Mouse (Mus musculus) lung, adult 18-20 months (tissue): ENCODE measurements around the gene Map4k5.
A peak's percentile ranks its signal among the peaks of the same experiment; 100 is the strongest.

Experiments used
- DNase-seq, 2 experiments: peaks; one replicate each; pipeline ENCODE4 v3.0.0; 2022; ENCODE audit warnings: mixed read lengths in 2 of 2

Gene Map4k5

DNA sequence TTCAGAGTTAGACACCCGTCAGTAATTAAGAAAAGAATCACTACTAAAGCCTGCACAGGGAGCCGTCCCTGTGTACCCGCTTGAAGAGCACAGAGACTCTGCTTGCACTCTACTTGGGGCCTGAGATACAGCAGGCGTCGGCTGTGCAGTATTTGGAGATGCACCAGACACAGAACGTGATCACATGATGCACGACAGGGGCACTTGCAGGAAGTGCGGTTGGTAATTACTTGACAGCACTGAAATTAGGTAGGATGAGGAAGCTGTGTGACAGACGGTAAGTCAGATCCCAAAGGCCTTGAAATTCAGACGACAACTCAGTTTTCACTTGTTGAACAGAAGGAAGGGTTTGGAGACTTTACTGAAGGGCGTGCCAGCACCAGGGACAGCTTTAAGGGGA, 54.6 kb downstream of the Map4k5 start:
- DNase-seq, result no peak

- no peak for DNase-seq
Observed at GRCm38 (mm10) chr12:69833982-69834604, 58.9 kb downstream of the Map4k5 start.

GRCm38 (mm10) chr12:69831239-69831910, 61.6 kb downstream of the Map4k5 start:
- no peak for DNase-seq

GRCm38 (mm10) chr12:69828214-69828613, 64.8 kb downstream of the Map4k5 start:
- DNase-seq, result peak in 1 of 2 experiments; percentile 29

DNA sequence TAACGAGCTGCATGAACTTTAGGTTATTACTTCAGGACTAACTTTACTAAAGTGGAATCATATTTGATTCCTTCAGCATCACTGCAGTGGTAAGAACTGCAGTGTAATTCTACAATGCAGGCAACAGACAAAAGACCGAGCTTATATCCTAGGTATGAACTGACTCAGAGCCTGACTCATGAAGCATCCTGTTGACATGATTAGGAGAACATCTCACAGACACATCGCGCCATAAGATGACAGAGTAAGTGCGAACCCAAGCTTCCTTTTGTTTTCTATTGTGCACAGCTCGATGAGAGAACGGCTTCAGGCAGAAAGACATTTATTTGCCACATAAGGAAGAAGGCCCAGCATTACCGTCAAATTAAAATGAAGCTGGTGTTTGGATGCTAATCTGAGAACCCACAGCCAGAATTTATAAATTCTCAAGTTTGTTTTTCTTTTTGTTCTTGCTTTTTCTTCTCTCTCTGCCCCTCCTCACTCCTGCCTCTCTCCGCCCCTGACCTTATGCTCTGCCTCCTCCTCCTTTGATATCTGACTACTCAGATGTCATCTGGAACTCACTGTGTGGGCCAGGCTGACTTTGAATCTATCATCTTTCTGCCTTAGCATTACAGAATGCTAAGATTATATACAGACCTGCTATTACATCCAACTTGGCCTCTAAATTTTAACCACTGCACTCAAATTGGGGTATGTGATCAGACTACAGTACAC, 68.0 kb downstream of the Map4k5 start:
- no peak for DNase-seq

- peak; percentile 29 to 51 for DNase-seq
Observed at GRCm38 (mm10) chr12:69814272-69814671, 78.7 kb downstream of the Map4k5 start.

DNA sequence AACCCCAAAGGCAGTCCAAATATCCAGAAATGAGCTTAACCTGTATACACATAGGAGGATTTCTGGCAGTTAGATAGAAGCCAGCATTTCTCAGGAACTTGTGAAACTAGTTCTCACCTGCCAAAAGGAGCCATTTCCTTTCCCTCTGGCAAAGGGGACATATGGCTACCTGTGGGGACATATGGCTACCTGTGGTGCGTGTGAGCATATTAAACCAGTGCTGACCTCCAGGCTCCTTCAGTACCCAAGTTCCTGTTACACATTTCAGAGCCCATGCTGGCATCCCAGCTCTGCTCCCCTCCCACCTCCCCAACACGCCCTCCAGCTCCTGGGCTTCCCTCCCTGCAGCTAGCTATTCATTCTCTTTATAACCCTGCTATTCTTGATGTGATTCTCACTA, 79.4 kb downstream of the Map4k5 start:
- DNase-seq, result no peak

DNA sequence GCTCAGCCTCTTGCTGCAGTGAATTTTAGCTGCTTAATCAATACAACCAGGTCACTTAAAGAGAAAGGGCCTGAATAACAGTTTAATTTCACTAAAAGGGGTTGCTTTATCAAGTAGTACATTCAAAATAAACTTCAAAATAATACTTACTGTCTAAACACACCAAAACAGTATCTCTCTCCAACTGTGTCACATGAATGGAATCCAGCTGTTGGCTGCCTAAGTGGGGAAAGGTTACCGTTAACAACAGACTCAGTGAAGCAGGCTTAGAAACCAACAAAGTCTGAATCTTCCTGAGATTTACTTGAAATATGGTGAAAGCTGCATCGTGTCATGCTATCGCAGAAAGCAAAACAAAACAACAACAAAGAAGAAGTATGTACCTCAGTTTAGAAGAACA, 80.0 kb downstream of the Map4k5 start:
- peak in 1 of 2 experiments; percentile 13 for DNase-seq

DNA sequence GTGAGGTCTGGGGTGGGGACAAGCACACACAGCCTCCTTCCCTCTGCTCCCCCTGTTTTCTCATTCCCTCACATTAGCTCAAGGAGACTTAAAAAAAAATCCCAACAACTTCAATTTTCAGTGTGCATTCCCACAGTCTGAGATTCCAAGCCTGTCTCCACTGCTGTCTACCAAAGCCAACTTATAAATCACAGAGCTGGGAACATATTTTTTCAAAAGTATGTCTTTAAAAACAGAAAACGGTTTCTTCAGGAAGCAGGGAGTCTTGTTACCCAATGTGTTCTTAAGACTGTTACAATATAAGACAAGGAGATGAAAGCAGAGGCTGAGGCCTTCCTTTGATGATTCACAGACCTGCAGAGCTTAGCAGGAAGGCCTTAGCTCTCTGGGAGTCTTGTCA, 81.0 kb downstream of the Map4k5 start:
- no peak for DNase-seq

DNA sequence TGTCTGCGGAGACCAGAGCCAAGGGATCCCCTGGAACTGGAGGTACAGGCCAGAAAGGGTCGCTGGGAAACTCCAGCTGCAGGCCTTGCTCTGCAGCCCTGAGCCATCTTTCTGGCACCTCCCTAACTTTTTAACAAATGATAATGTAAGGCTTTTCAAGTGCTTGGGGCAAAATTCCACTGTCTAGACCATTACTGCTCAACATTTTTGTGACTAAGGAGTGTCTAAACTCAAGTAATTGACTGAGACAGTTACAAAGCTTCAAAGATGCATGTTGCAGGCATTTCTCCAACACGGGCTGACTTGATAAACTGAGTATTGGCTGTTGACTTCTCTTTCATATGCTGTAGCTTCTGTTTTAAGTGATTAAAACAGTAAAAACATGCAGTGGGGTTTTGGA, 83.6 kb downstream of the Map4k5 start:
- no peak for DNase-seq

GRCm38 (mm10) chr12:69807399-69807985, 85.5 kb downstream of the Map4k5 start:
- DNase-seq, result no peak

DNA sequence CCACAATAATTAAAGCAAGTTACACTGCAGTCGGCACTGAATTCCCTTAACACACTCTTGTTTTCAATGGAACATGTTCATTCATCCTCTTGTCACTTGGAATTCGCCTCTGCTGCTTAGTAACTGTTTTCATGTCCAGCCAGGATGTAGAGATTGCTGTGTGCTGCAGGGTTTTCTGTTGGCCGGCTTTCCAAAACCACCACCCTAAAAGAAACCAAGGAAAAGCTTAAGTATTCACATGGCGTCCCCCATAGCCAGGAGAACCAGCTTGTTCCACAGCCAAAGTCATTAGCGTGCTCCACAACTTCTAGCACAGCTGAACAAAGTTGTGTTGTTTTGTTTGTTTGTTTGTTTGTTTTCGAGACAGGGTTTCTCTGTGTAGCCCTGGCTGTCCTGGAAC, 87.9 kb downstream of the Map4k5 start:
- no peak for DNase-seq

DNA sequence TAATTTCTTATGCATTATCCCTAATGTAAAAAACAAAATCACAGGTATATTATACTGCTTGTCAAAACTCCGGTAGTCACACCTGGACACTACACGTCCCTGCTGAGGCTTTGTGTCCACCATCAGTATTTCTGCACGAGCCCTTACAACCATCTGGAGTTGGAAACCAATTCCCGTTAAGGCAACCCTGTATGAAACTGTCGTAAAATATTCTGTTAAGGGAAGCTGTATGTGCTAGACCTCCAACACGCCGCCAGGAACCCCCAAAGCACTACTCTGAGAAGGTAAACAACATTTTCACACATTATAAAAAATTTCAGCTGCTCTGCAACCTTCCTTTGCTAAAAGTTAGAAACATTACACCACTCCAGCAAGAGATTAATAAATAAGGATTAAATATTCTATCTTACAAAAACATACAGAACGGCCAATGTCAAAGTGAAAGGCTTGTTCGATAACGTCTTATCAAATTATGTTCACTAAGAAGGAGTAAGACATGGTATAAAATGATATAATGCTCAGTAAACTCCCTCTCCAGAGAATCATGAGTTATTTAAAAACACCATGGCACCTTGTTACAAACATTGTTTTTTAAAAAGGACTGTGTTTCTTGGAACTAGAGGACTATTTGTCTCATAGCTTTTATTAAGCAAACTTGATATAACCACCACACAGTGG, 88.5 kb downstream of the Map4k5 start:
- no peak for DNase-seq

- no peak for DNase-seq
Observed at GRCm38 (mm10) chr12:69803196-69803595, 89.8 kb downstream of the Map4k5 start.

GRCm38 (mm10) chr12:69800586-69800985, 92.4 kb downstream of the Map4k5 start:
- DNase-seq, result no peak

DNA sequence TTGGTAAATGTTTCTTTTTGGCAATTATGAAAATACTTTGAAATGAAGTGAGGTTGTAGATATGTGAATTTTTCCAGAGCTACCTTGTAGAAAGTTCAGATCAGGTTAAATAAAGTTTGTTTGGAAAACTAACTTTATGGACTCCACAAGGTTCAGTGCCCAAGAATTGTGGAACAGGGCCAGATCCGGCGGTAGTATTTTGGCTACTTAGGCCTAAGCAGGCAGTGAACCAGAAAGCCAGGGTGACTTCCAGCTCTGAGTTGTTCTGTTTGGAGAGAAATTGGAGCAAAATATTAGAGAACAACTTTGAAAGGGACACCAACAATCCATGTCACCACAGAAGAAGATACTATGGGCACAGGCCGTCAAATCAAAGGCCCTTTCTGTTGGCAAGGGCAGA, 96.7 kb downstream of the Map4k5 start:
- no peak for DNase-seq

DNA sequence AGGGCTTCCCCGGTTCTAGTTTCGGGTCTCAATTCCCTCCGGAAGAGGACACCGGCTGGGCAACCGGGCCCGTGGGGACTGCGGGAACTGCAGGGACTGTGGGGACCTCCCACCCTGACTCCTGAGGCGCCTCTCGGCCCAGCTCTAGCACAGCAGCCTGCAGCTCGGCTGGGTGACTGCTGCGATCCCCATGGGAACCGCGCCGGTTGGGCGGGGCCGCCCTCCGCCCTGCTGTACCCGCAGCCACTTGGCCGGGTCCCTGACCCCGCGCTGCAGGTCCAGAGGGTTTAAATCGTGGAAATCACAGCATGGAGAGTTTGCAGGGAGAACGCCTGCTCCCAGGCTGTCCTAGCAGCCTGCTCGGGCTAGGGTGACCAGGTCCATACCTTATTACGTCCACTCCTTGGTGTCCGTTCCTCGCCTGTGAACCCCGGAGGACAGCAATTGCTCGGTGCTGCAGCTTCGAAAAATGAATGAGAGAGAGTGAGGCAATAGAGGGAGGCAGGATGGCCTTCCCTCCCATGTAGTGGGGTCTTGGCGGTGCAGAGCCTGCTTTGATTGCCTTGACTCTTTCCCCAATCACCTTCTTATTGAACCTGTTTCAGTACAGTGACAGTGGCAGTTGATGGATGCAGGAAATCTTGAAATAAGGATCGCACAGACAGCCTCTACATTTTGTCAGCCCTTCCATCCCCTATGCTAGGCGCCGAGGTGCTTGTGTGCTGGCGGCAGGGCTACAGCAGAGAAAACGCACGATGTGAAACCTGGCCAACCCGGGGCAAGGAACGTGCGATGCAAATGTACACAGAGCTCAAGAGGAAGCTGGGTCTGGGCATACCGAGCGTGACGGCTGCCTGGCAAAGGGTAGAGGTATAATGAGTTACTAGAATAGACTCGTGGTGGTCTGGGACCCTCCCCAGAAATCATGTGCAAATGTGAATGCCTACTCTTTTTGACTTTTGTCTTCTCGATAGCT, 102.2 kb downstream of the Map4k5 start, which contains the start of gene Cdkl1:
Gene Cdkl1 (minus strand): TSS at position 738 of the 976 bp plus-strand sequence.
- DNase-seq, result peak; percentile 53 to 64

GRCm38 (mm10) chr12:69789766-69790529, 103.1 kb downstream of the Map4k5 start:
- DNase-seq, result no peak

DNA sequence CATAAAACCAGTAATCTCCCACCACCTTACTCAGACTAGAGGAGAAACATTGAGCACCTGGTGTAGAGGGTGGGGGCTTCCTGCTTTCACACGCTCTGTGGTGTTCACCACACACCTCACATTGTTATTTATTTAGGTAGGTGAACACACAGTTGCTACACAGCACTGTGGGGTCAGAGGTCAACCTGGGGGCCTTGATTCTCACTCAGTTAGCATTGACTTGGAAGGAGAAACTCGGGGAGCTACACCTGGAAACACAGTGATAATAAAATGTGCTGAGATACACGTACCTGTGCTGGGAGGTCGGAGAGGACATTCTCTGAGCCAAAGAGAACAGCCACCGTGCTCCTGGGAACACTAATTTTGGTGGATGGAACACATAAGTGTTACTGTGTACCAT, 104.6 kb downstream of the Map4k5 start:
- no peak for DNase-seq

GRCm38 (mm10) chr12:69785471-69785870, 107.5 kb downstream of the Map4k5 start:
- DNase-seq, result no peak
